Mouse (Mus musculus) kidney, adult 2 months (tissue): ENCODE measurements around the gene Vmn1r31. TPM values are rescaled to one million over a fixed set of nuclear protein-coding genes. Genes with fewer than 3 reads are reported as not detected.

ENCODE experiments used
- DNase-seq: peaks from one replicate; pipeline ENCODE4 v3.0.0; 2021
- H3K27ac ChIP-seq: fragments of 200-500 bp; 2 replicates; pipeline ENCODE4 v1.5.1; 2012; ENCODE audit warnings: low read depth, low read length, control low read depth, inconsistent platforms; ENCODE audit not compliant: insufficient read depth
- H3K27me3 ChIP-seq: fragments of 200-500 bp; replicated peaks from 2 replicates; pipeline ENCODE4 v1.6.1; 2012; ENCODE audit warnings: mild to moderate bottlenecking, moderate library complexity, low read length, inconsistent platforms; ENCODE audit not compliant: control insufficient read depth, insufficient read depth
- H3K36me3 ChIP-seq: fragments of 200-500 bp; 2 replicates; pipeline ENCODE4 v1.6.1; 2012; ENCODE audit warnings: mild to moderate bottlenecking, moderate library complexity, low read length, inconsistent platforms; ENCODE audit not compliant: control insufficient read depth, insufficient read depth
- H3K4me1 ChIP-seq: fragments of 200-500 bp; 2 replicates; pipeline ENCODE4 v1.6.1; 2011; ENCODE audit warnings: low read length; ENCODE audit not compliant: control insufficient read depth, insufficient read depth
- H3K4me3 ChIP-seq: fragments of 200-500 bp; 2 replicates; pipeline ENCODE4 v1.5.1; 2011; ENCODE audit warnings: mild to moderate bottlenecking, low read depth, low read length, control low read depth; ENCODE audit not compliant: insufficient read depth
- CTCF ChIP-seq: fragments of 200-500 bp; conservative IDR thresholded peaks from 2 replicates; pipeline ENCODE4 v1.5.1; 2011; ENCODE audit warnings: low read depth, mild to moderate bottlenecking, control low read depth, low read length, moderate library complexity, mixed read lengths; ENCODE audit not compliant: insufficient read depth, insufficient read length
- POLR2A ChIP-seq: fragments of 200-500 bp; IDR thresholded peaks from one replicate; pipeline ENCODE4 v1.6.1; 2011; ENCODE audit warnings: low read depth, low read length, control low read depth
- WGBS: fragments of 180-500 bp; shearing (Covaris S2); methylation state at CpG from one replicate; pipeline ENCODE4 v1.1.7; 2018; 5-methylcytosine and 5-hydroxymethylcytosine counted together
- polyA plus RNA-seq: library from polyadenylated mRNA; depleted of rRNA; stranded (reverse); fragments of >200 nt; gene quantifications from 2 replicates; pipeline ENCODE4 v1.2.3, GENCODE M21; 2012; rRNA removed

Gene Vmn1r31
- polyA plus RNA-seq: not detected in 2 replicates

GRCm38 (mm10) chr6:58475230-58475629 lies at the start of gene Vmn1r31:
TSS of gene Vmn1r31 (minus strand) at chr6:58475330.
- H3K27ac ChIP-seq: no peak within 1 kb of the TSS
- no peak for DNase-seq
- TF ChIP-seq CTCF (no peak), POLR2A (no peak)
- H3K27me3 ChIP-seq: no peaks in the 10 kb centered on the region
- no peaks in the 10 kb centered on the region for H3K36me3 ChIP-seq
- WGBS: 85% methylated on average over 1 of the region's 1 CpGs
- no peak within 1 kb of the TSS for H3K4me3 ChIP-seq
- H3K4me1 ChIP-seq: no peaks in the 10 kb centered on the region

DNA sequence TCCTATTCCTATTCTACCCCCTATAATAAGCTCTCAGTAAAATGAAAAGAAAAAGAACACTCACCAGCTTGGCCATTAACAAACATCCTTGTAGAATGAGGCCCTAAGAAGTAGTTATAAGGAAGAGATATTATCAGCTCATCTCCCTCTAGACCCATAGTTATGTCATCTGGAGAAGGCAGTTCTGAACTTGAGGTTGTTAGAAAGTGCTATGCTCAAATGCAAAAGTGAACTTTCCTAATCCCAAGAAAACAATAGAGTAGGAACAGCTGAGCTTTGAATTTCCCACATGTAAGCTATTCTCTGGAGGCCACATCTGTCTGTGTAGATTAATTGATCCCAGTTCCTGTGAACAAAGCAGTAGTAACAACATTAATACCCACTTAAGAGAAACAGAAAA lies 31.8 kb downstream of the Vmn1r31 start, which contains the start of gene Vmn1r30:
Gene Vmn1r30, minus strand, starts transcription at position 101 of the 400 bp plus-strand sequence.
- Histone ChIP-seq H3K27me3 (no peaks in the 10 kb centered on the region), H3K27ac (no peak within 1 kb of the TSS), H3K36me3 (no peaks in the 10 kb centered on the region), H3K4me3 (no peak within 1 kb of the TSS), H3K4me1 (no peaks in the 10 kb centered on the region)
- TF ChIP-seq CTCF (no peak), POLR2A (no peak)
- no peak for DNase-seq

Other genes with a start within 250 kb of the Vmn1r31 start
- gene Vmn1r28, start 213.3 kb downstream of the Vmn1r31 start, polyA plus RNA-seq: not detected in 2 replicates
- gene Vmn1r29, start 173.8 kb downstream of the Vmn1r31 start, polyA plus RNA-seq: not detected in 2 replicates
- not detected in 2 replicates for gene Vmn1r30, start 31.9 kb downstream of the Vmn1r31 start, polyA plus RNA-seq
- gene Abcg2, start 109.2 kb upstream of the Vmn1r31 start, polyA plus RNA-seq: 146 and 181 TPM in 2 replicates